Mouse (Mus musculus) intestine, embryonic 14.5 days (tissue): ENCODE results near the gene Tbc1d1. TPM values are rescaled to one million over a fixed set of nuclear protein-coding genes. Genes with fewer than 3 reads are reported as not detected.

ENCODE experiments used
- ATAC-seq: fragments of 200-750 bp; cut with Nextera tagmentation; replicated peaks from 2 replicates; pipeline ENCODE4 v1.8.0; 2017; ENCODE audit warnings: low read depth, moderate number of reproducible peaks, moderate TSS enrichment, moderate library complexity; ENCODE audit not compliant: low FRiP score, low TSS enrichment
- DNase-seq: peaks from one replicate; pipeline ENCODE4 v3.0.0-alpha.2; 2018; ENCODE audit warnings: low spot score
- H3K27ac ChIP-seq: fragments of 300-500 bp; sonication (generic); 2 replicates; pipeline ENCODE4 v1.5.1; 2014; ENCODE audit warnings: low read depth, mild to moderate bottlenecking, control low read depth
- H3K27me3 ChIP-seq: fragments of 300-500 bp; sonication (generic); replicated peaks from 2 replicates; pipeline ENCODE4 v1.6.1; 2014; ENCODE audit warnings: low read length, control low read depth; ENCODE audit not compliant: control insufficient read depth, insufficient read depth
- H3K36me3 ChIP-seq: fragments of 300-500 bp; sonication (generic); 2 replicates; pipeline ENCODE4 v1.6.1; 2014; ENCODE audit warnings: low read length, control low read depth; ENCODE audit not compliant: control insufficient read depth, insufficient read depth
- H3K4me1 ChIP-seq: fragments of 300-500 bp; sonication (generic); replicated peaks from 2 replicates; pipeline ENCODE4 v1.6.1; 2014; ENCODE audit warnings: low read length, control low read depth, mixed read lengths; ENCODE audit not compliant: control insufficient read depth, insufficient read depth
- H3K4me2 ChIP-seq: fragments of 300-500 bp; sonication (generic); 2 replicates; pipeline ENCODE4 v1.6.1; 2014; ENCODE audit warnings: low read length
- H3K4me3 ChIP-seq: fragments of 300-500 bp; sonication (generic); 2 replicates; pipeline ENCODE4 v1.5.1; 2014; ENCODE audit warnings: low read depth, low read length, control low read depth, mixed read lengths
- H3K9ac ChIP-seq: fragments of 300-500 bp; sonication (generic); 2 replicates; pipeline ENCODE4 v1.6.1; 2014; ENCODE audit warnings: mild to moderate bottlenecking, low read length
- H3K9me3 ChIP-seq: fragments of 300-500 bp; sonication (generic); 2 replicates; pipeline ENCODE4 v1.6.1; 2016; ENCODE audit warnings: low read length, control low read depth; ENCODE audit not compliant: control insufficient read depth
- WGBS: fragments of 180-500 bp; shearing (Covaris S2); extraction: QIAGEN DNeasy Blood & Tissue Kit; methylation state at CpG from one replicate; pipeline ENCODE4 v1.1.7; 2014; 5-methylcytosine and 5-hydroxymethylcytosine counted together
- polyA plus RNA-seq: library from polyadenylated mRNA; unstranded; fragments of >200 nt; fragmentation: Nextera tagmentation; extraction: Ambion mirVana; gene quantifications from 2 replicates; pipeline ENCODE4 v1.2.1, GENCODE M21; 2014

The Tbc1d1 gene
- polyA plus RNA-seq, 1 experiment from 2014 or later, result 41.3 TPM

- H3K36me3 ChIP-seq, result no peaks in the 10 kb centered on the region
- H3K4me3 ChIP-seq, result no peak overlapping the region
- H3K27me3 ChIP-seq, result no peaks in the 10 kb centered on the region
- ATAC-seq (no peak), DNase-seq (no peak)
- H3K4me1 ChIP-seq, result peaks cover 5% of the 10 kb centered on the region; the same call in 1 of the 2 replicates
- WGBS, result 76% methylated on average over 2 of the region's 2 CpGs
- H3K27ac ChIP-seq, result no peak overlapping the region
- H3K9me3 ChIP-seq, result no peaks in the 10 kb centered on the region
- H3K9ac ChIP-seq, result no peak overlapping the region
- no peak overlapping the region for H3K4me2 ChIP-seq
Measured at GRCm38 (mm10) chr5:64165826-64166225, 9.7 kb downstream of the Tbc1d1 start.

- ATAC-seq, result no peak
Measured at GRCm38 (mm10) chr5:64168990-64169540, 13.0 kb downstream of the Tbc1d1 start.

GRCm38 (mm10) chr5:64172884-64173283 lies 16.8 kb downstream of the Tbc1d1 start:
- no peak overlapping the region for H3K27ac ChIP-seq
- no peak for DNase-seq
- WGBS, result 77% methylated on average over 3 of the region's 3 CpGs

More at GRCm38 (mm10) chr5:64168990-64169540, 13.0 kb downstream of the Tbc1d1 start:
- H3K4me3 ChIP-seq, result no peak overlapping the region
- H3K9me3 ChIP-seq, result no peaks in the 10 kb centered on the region
- DNase-seq, result no peak
- no peak overlapping the region for H3K4me2 ChIP-seq
- H3K9ac ChIP-seq, result no peak overlapping the region
- 92% methylated on average over 10 of the region's 10 CpGs for WGBS
- H3K36me3 ChIP-seq, result 0 out of 2 replicates have a peak, but pooled peaks cover 3% of the 10 kb centered on the region
- H3K4me1 ChIP-seq, result no peaks in the 10 kb centered on the region
- no peaks in the 10 kb centered on the region for H3K27me3 ChIP-seq
- H3K27ac ChIP-seq, result no peak overlapping the region

GRCm38 (mm10) chr5:64173302-64173701 lies 17.2 kb downstream of the Tbc1d1 start:
- 87% methylated on average over 16 of the region's 16 CpGs for WGBS
- Histone ChIP-seq H3K27ac (no peak overlapping the region), H3K4me3 (no peak overlapping the region), H3K36me3 (peaks cover 3% of the 10 kb centered on the region; the same call in 1 of the 2 replicates), H3K4me2 (no peak overlapping the region), H3K27me3 (no peaks in the 10 kb centered on the region), H3K9ac (no peak overlapping the region), H3K4me1 (no peaks in the 10 kb centered on the region), H3K9me3 (no peaks in the 10 kb centered on the region)
- DNase-seq (no peak), ATAC-seq (no peak)

More at GRCm38 (mm10) chr5:64172884-64173283, 16.8 kb downstream of the Tbc1d1 start:
- Histone ChIP-seq H3K4me2 (no peak overlapping the region), H3K27me3 (no peaks in the 10 kb centered on the region), H3K36me3 (peaks cover 3% of the 10 kb centered on the region; the same call in 1 of the 2 replicates), H3K9ac (no peak overlapping the region), H3K9me3 (no peaks in the 10 kb centered on the region), H3K4me3 (no peak overlapping the region), H3K4me1 (no peaks in the 10 kb centered on the region)
- no peak for ATAC-seq

GRCm38 (mm10) chr5:64174429-64174935 lies 18.4 kb downstream of the Tbc1d1 start:
- DNase-seq (no peak), ATAC-seq (no peak)
- Histone ChIP-seq H3K9ac (no peak overlapping the region), H3K9me3 (no peaks in the 10 kb centered on the region), H3K36me3 (peaks cover 3% of the 10 kb centered on the region; the same call in 1 of the 2 replicates), H3K4me2 (no peak overlapping the region), H3K4me3 (no peak overlapping the region), H3K4me1 (no peaks in the 10 kb centered on the region), H3K27ac (no peak overlapping the region), H3K27me3 (no peaks in the 10 kb centered on the region)
- 66% methylated on average over 5 of the region's 5 CpGs for WGBS

- Histone ChIP-seq H3K9ac (no peak overlapping the region), H3K4me2 (no peak overlapping the region), H3K36me3 (no peaks in the 10 kb centered on the region; the same call in 1 of the 2 replicates), H3K4me1 (no peaks in the 10 kb centered on the region), H3K27me3 (no peaks in the 10 kb centered on the region), H3K27ac (no peak overlapping the region), H3K4me3 (no peak overlapping the region), H3K9me3 (no peaks in the 10 kb centered on the region)
- DNase-seq (no peak), ATAC-seq (no peak)
- WGBS, result 72% methylated on average over 8 of the region's 8 CpGs
Measured at GRCm38 (mm10) chr5:64180548-64180947, 24.4 kb downstream of the Tbc1d1 start.

GRCm38 (mm10) chr5:64183712-64184111 lies 27.6 kb downstream of the Tbc1d1 start:
- DNase-seq (no peak), ATAC-seq (no peak)
- Histone ChIP-seq H3K9me3 (no peaks in the 10 kb centered on the region), H3K4me1 (no peaks in the 10 kb centered on the region), H3K4me3 (no peak overlapping the region), H3K27ac (no peak overlapping the region), H3K36me3 (no peaks in the 10 kb centered on the region), H3K9ac (no peak overlapping the region), H3K4me2 (no peak overlapping the region), H3K27me3 (no peaks in the 10 kb centered on the region)
- 67% methylated on average over 4 of the region's 4 CpGs for WGBS

- no peak overlapping the region for H3K4me3 ChIP-seq
- no peaks in the 10 kb centered on the region for H3K4me1 ChIP-seq
- no peak overlapping the region for H3K9ac ChIP-seq
- H3K27ac ChIP-seq, result no peak overlapping the region
- DNase-seq, result no peak
- 48% methylated on average over 7 of the region's 7 CpGs for WGBS
- H3K9me3 ChIP-seq, result no peaks in the 10 kb centered on the region
- no peak overlapping the region for H3K4me2 ChIP-seq
- no peak for ATAC-seq
- H3K36me3 ChIP-seq, result no peaks in the 10 kb centered on the region
- no peaks in the 10 kb centered on the region for H3K27me3 ChIP-seq
Measured at GRCm38 (mm10) chr5:64185257-64185656, 29.2 kb downstream of the Tbc1d1 start.

- WGBS, result 61% methylated on average over 5 of the region's 5 CpGs
- Histone ChIP-seq H3K4me2 (no peak overlapping the region), H3K36me3 (no peaks in the 10 kb centered on the region), H3K27me3 (no peaks in the 10 kb centered on the region), H3K4me1 (no peaks in the 10 kb centered on the region), H3K27ac (no peak overlapping the region), H3K9me3 (0 out of 2 replicates have a peak, but pooled peaks cover 7% of the 10 kb centered on the region), H3K9ac (no peak overlapping the region), H3K4me3 (no peak overlapping the region)
- ATAC-seq, result no peak
- no peak for DNase-seq
Measured at GRCm38 (mm10) chr5:64186566-64186965, 30.5 kb downstream of the Tbc1d1 start.
